Mouse (Mus musculus): ENCODE measurements at regions not wholly inside any gene's neighbourhood (a gene's known extent, or its start where the extent isn't known, plus 50 kb on each side); places are given as distances from the start of the nearest gene placed in this dataset.

DNA sequence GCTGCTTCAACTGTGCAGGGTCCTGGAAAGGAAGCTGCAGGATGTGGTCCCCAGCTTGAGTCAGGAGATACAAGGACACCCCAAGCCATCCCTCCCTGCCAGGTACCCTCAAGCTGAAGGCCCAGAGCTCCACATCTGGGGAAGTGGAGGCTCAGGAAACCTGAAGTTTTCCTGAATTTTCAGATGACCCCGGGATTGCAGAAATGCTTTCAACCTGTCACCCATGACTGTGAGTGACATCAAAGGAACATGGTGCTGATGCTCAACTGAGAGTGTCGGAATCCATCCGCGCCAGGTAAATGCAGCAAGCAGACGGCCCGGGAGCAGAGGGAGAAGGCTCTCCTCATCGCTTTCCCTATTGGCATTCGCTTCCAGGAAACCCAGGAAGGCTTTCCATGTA, 267.6 kb upstream of the Zfp637 start:
- TF ChIP-seq CTCF (IDR thresholded peaks at IDR 0.05) (no peak), EP300 (IDR thresholded peaks at IDR 0.05) (no peak)

Measured in lung, postnatal 0 days (tissue).